Mouse (Mus musculus) neural tube, embryonic 11.5 days (tissue): ENCODE data around the gene Wdr5. TPM values are rescaled to one million over a fixed set of nuclear protein-coding genes. Genes with fewer than 3 reads are reported as not detected.

Experiments
- ATAC-seq: fragments of 200-750 bp; cut with Nextera tagmentation; 2 replicates; pipeline ENCODE4 v1.8.0; 2017; ENCODE audit warnings: moderate number of reproducible peaks, mild to moderate bottlenecking, moderate TSS enrichment, moderate library complexity; ENCODE audit not compliant: insufficient read depth, low FRiP score, low TSS enrichment
- DNase-seq: peaks from one replicate; pipeline ENCODE4 v3.0.0-alpha.2; 2015; ENCODE audit warnings: low spot score
- H3K27ac ChIP-seq: fragments of 300-500 bp; sonication (generic); 2 replicates; pipeline ENCODE4 v1.5.1; 2014; ENCODE audit warnings: low read depth, mild to moderate bottlenecking, low read length
- H3K27me3 ChIP-seq: fragments of 300-500 bp; sonication (generic); 2 replicates; pipeline ENCODE4 v1.6.1; 2014; ENCODE audit warnings: mild to moderate bottlenecking, low read length, mixed read lengths; ENCODE audit not compliant: control insufficient read depth, insufficient read depth
- H3K36me3 ChIP-seq: fragments of 300-500 bp; sonication (generic); 2 replicates; pipeline ENCODE4 v1.6.1; 2014; ENCODE audit warnings: mild to moderate bottlenecking, low read length, moderate library complexity, mixed read lengths; ENCODE audit not compliant: control insufficient read depth, insufficient read depth
- H3K4me1 ChIP-seq: fragments of 300-500 bp; sonication (generic); 2 replicates; pipeline ENCODE4 v1.6.1; 2014; ENCODE audit warnings: low read length, mixed read lengths; ENCODE audit not compliant: control insufficient read depth, insufficient read depth
- H3K4me2 ChIP-seq: fragments of 300-500 bp; sonication (generic); 2 replicates; pipeline ENCODE4 v1.6.1; 2014; ENCODE audit warnings: low read depth, mild to moderate bottlenecking, moderate library complexity
- H3K4me3 ChIP-seq: fragments of 300-500 bp; sonication (generic); 2 replicates; pipeline ENCODE4 v1.5.1; 2014; ENCODE audit warnings: low read depth, low read length
- H3K9ac ChIP-seq: fragments of 300-500 bp; sonication (generic); 2 replicates; pipeline ENCODE4 v1.6.1; 2014; ENCODE audit warnings: mild to moderate bottlenecking, low read length
- H3K9me3 ChIP-seq: fragments of 300-500 bp; sonication (generic); 2 replicates; pipeline ENCODE4 v1.6.1; 2016; ENCODE audit warnings: low read length; ENCODE audit not compliant: control insufficient read depth
- WGBS: fragments of 180-500 bp; shearing (Covaris S2); extraction: QIAGEN DNeasy Blood & Tissue Kit; methylation state at CpG from one replicate; pipeline ENCODE4 v1.1.7; 2014; 5-methylcytosine and 5-hydroxymethylcytosine counted together
- polyA plus RNA-seq: library from polyadenylated mRNA; unstranded; fragments of >200 nt; fragmentation: Nextera tagmentation; extraction: Ambion mirVana; gene quantifications from 2 replicates; pipeline ENCODE4 v1.2.1, GENCODE M21; 2014

Wdr5 gene
- polyA plus RNA-seq, 1 experiment from 2014 or later, result 69.1 TPM

DNA sequence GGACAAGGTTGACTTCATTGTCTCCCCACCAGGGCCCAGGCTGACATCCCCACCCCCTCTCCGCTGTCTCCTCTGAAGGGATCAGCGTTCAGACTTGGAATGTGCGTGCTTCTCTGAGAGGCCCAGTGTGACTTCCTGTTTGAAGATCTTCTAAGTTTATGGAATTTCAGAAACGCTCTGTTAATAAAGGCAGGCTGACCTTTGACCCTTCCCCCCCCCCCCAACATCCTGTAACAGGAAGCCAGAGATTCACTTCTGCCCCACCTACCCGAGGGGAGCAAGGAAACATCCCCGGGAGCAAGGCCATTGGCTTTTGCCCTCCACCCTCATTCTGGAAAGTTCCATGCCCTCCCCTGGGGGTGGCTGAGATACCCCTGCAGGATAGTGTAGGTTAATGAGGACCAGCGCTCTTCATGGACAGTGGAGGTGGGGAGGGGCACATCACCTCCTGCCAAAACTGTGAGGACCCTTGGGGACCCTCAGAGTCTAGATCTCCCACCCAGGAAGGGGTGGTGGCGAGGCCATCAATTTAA lies 57.4 kb downstream of the Wdr5 start:
- Histone ChIP-seq H3K27ac (no peak overlapping the region), H3K4me3 (no peak overlapping the region), H3K27me3 (peaks cover 3% of the 10 kb centered on the region; the same call in 1 of the 2 replicates), H3K36me3 (no peaks in the 10 kb centered on the region), H3K9me3 (no peaks in the 10 kb centered on the region), H3K9ac (no peak overlapping the region), H3K4me2 (no peak overlapping the region), H3K4me1 (peaks cover 9% of the 10 kb centered on the region; the same call in 1 of the 2 replicates)
- 52% methylated on average over 8 of the region's 8 CpGs for WGBS
- ATAC-seq (peak; percentile 50; the same call in 1 of the 2 replicates), DNase-seq (peak; percentile 28)

DNA sequence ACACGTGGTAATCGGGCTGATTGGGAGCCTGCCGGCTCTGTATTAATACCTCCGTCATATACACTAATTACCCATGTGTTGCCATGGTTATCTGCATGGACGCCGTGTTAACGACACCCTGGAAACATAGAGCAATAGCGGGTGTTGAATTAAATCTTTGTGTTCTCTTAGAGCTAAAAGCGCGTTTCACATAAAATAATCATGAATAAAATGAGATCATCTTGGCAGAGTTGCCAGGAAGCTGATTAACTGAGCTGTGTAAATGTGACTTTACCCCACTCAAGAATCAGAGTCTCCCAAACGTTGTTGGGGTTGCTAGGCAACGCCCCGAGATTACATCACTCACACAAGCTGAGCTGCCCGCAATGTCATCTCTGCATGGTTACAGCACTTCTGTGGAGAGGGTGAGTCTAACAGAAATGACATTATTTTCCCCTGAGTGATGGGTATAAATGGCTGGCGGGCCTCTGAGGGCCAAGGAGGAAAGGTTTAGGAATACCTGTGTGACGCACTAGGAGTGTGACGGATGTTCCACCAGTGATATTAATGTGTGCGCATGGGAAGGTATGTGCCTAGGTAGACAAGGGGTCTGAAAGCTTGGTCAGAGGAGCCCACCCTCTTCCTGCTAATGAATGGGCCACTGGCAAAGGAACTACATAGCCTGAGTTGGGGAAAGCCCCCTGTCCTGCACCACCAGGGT lies 58.1 kb downstream of the Wdr5 start:
- DNase-seq (peak; percentile 76), ATAC-seq (peak; percentile 53; the same call in 1 of the 2 replicates)
- 54% methylated on average over 18 of the region's 18 CpGs for WGBS
- Histone ChIP-seq H3K27ac (no peak overlapping the region), H3K36me3 (no peaks in the 10 kb centered on the region), H3K9me3 (no peaks in the 10 kb centered on the region), H3K4me2 (no peak overlapping the region), H3K9ac (no peak overlapping the region), H3K4me3 (no peak overlapping the region), H3K27me3 (no peaks in the 10 kb centered on the region; the same call in 1 of the 2 replicates), H3K4me1 (peaks cover 9% of the 10 kb centered on the region; the same call in 1 of the 2 replicates)

DNA sequence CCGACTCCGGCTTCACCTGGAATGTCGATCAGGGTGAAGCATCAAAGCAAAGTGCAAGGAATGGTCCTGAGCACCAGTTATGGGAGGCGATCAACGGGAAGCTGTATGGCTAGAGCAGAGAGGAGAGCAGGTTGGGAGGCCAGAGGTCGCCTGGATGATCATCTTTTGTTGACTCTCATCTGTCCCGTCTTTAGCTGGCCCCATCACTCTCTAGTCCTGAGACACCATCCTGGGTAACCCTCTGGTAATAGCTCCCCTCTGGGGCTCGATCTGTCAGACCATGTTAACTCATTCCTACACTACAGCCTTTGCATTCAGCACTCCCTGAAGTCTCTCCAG lies 58.6 kb downstream of the Wdr5 start:
- H3K4me2 ChIP-seq, result no peak overlapping the region
- H3K4me3 ChIP-seq, result no peak overlapping the region
- no peak for DNase-seq
- WGBS, result 76% methylated on average over 8 of the region's 8 CpGs
- H3K9me3 ChIP-seq, result no peaks in the 10 kb centered on the region
- no peaks in the 10 kb centered on the region for H3K36me3 ChIP-seq
- H3K9ac ChIP-seq, result no peak overlapping the region
- H3K27me3 ChIP-seq, result no peaks in the 10 kb centered on the region; the same call in 1 of the 2 replicates
- H3K27ac ChIP-seq, result no peak overlapping the region
- H3K4me1 ChIP-seq, result peaks cover 9% of the 10 kb centered on the region; the same call in 1 of the 2 replicates
- ATAC-seq, result no peak

DNA sequence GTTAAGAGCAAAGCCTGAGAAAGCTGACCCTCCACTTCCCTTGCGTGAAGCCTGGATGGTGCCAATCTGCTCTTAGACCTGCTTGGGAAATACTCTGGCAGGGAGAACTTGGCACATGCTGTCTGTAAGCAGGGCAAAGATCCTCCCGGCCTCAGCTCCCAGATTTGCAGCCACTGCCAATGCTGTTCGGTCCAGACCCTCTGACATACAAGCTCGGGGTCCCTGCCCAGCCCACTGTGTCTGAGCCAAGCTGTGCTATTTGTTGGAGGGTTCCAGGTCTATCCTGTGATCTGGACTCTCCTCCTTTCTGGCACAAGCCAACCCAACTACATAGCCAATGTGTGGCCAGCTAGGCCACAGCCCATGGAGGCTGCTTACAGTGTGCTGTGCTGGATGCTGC lies 61.5 kb downstream of the Wdr5 start:
- Histone ChIP-seq H3K36me3 (no peaks in the 10 kb centered on the region), H3K27ac (no peak overlapping the region), H3K9me3 (no peaks in the 10 kb centered on the region), H3K4me1 (peaks cover 9% of the 10 kb centered on the region; the same call in 1 of the 2 replicates), H3K4me2 (no peak overlapping the region), H3K27me3 (no peaks in the 10 kb centered on the region), H3K9ac (no peak overlapping the region), H3K4me3 (no peak overlapping the region)
- no peak for ATAC-seq
- whole genome bisulfite sequencing, result 85% methylated on average over 4 of the region's 4 CpGs
- no peak for DNase-seq

DNA sequence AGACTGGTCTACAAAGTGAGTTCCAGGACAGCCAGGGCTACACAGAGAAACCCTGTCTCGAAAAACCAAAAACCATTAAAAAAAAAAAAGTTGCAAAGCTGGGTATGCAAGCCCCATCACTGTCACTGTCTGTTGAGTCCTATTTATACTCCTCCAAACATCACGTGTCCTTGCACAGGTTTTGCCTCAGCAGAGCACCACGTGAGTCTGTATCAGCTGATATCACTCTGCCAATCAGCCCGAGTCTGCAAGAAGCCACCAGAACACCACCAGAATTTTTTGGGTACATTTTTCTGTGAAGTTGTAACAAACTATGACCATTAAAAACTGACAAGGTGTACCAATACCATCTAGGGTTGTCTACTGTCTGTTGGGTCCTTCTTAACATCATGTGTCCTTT lies 63.6 kb downstream of the Wdr5 start:
- H3K9me3 ChIP-seq, result no peaks in the 10 kb centered on the region
- H3K27me3 ChIP-seq, result no peaks in the 10 kb centered on the region
- H3K4me3 ChIP-seq, result no peak overlapping the region
- H3K4me1 ChIP-seq, result no peaks in the 10 kb centered on the region
- no peak overlapping the region for H3K9ac ChIP-seq
- DNase-seq, result no peak
- H3K27ac ChIP-seq, result no peak overlapping the region
- WGBS, result 88% methylated on average over 4 of the region's 4 CpGs
- ATAC-seq, result no peak
- no peaks in the 10 kb centered on the region for H3K36me3 ChIP-seq
- no peak overlapping the region for H3K4me2 ChIP-seq

DNA sequence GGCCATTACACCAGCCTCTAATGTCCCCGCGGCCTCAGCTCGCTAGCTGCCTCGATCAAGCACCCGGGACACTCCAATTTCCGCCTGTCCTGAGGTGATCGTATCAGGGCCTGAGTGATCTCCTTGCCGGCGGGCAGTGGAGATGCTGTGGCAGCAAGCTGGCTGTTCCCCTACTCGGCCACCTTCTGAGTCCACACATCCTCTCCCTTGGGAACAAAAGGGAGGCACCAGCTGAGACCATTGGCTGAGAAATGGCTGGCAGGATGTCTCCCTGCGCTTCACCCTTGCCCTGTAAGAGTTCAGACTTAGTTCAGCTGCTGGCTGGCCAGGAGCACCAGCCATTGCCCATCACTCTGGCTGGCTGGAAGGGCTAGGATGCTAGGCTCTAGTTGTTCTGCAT lies 67.2 kb downstream of the Wdr5 start:
- H3K4me2 ChIP-seq, result no peak overlapping the region
- H3K9me3 ChIP-seq, result no peaks in the 10 kb centered on the region
- 61% methylated on average over 11 of the region's 11 CpGs for WGBS
- no peak overlapping the region for H3K27ac ChIP-seq
- H3K27me3 ChIP-seq, result no peaks in the 10 kb centered on the region
- no peak overlapping the region for H3K4me3 ChIP-seq
- no peaks in the 10 kb centered on the region for H3K36me3 ChIP-seq
- H3K4me1 ChIP-seq, result no peaks in the 10 kb centered on the region
- DNase-seq (no peak), ATAC-seq (no peak)
- H3K9ac ChIP-seq, result no peak overlapping the region

DNA sequence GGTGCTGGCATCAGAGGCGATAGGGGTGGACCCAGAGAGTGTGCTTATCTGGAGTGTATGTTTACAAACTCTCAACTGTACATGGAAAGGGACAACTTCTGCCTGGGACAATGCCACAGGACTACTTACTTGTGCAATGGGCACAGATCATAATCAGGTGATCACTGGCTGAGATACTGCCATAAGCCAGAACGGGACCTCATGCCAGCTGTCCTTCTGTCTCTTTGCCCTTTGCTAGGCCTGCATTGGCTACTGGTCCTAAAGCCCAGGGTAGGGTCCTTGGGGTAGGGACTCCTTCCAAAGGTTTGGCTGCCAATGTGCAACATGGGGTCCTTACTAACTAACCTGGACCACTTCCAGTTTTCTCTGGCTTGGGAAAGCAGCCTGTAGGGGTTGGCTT lies 68.1 kb downstream of the Wdr5 start:
- Histone ChIP-seq H3K4me1 (no peaks in the 10 kb centered on the region), H3K36me3 (no peaks in the 10 kb centered on the region), H3K9ac (no peak overlapping the region), H3K4me2 (no peak overlapping the region), H3K27me3 (no peaks in the 10 kb centered on the region), H3K9me3 (no peaks in the 10 kb centered on the region), H3K4me3 (no peak overlapping the region), H3K27ac (no peak overlapping the region)
- ATAC-seq (no peak), DNase-seq (no peak)
- WGBS, result 94% methylated on average over 2 of the region's 2 CpGs

DNA sequence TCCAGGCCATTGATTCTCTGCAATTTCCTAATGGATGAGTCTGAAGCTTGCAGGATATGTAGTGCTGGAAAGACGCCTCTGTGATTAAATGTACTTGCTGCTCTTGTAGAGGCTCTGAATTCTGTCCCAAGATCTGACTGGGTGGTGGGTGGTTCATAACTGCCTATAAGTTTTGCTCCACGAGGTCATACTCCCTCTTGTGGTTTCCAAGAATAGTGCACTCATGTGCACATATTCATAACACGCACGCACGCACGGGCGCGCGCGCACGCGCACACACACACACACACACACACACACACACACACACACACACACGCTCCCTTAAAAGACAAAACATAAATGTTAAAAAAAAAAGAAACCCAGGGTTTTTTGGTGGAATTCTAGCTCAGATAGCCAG lies 69.6 kb downstream of the Wdr5 start:
- H3K4me1 ChIP-seq, result no peaks in the 10 kb centered on the region
- no peak overlapping the region for H3K9ac ChIP-seq
- H3K36me3 ChIP-seq, result no peaks in the 10 kb centered on the region
- no peaks in the 10 kb centered on the region for H3K27me3 ChIP-seq
- H3K4me2 ChIP-seq, result no peak overlapping the region
- 93% methylated on average over 13 of the region's 13 CpGs for WGBS
- DNase-seq, result no peak
- H3K4me3 ChIP-seq, result no peak overlapping the region
- ATAC-seq, result no peak
- no peak overlapping the region for H3K27ac ChIP-seq
- H3K9me3 ChIP-seq, result no peaks in the 10 kb centered on the region
